Mouse (Mus musculus) embryonic fibroblast, embryonic 13.5 days (primary cell): ENCODE results near the gene Resp18.

Experiments used
- CTCF ChIP-seq: IDR thresholded peaks from 2 replicates; pipeline ENCODE4 v1.5.1; 2011; ENCODE audit warnings: mild to moderate bottlenecking, control low read depth, low read length, moderate library complexity, borderline replicate concordance; ENCODE audit not compliant: insufficient read depth
- POLR2A ChIP-seq: IDR thresholded peaks from 2 replicates; pipeline ENCODE4 v1.6.1; 2011; ENCODE audit warnings: low read depth, mild to moderate bottlenecking, control low read depth, low read length, moderate library complexity

GRCm38 (mm10) chr1:75264091-75264880 lies 13.9 kb downstream of the Resp18 start, which contains the start of gene Ptprn:
- TF ChIP-seq CTCF, result no peak
- TF ChIP-seq POLR2A, result peak; percentile 42; the same call in 1 of the 2 replicates
